Mouse (Mus musculus) testis, adult 2 months (tissue): ENCODE measurements around the gene Smg6.

Source experiments
- CTCF ChIP-seq: fragments of 200-500 bp; IDR thresholded peaks from 2 replicates; pipeline ENCODE4 v1.5.1; 2012; ENCODE audit warnings: low read depth, mild to moderate bottlenecking, inconsistent platforms, low read length, moderate library complexity; ENCODE audit not compliant: control insufficient read depth, insufficient read depth, insufficient replicate concordance
- POLR2A ChIP-seq: fragments of 200-500 bp; IDR thresholded peaks from 2 replicates; pipeline ENCODE4 v1.6.1; 2012; ENCODE audit warnings: low read depth, mild to moderate bottlenecking, inconsistent platforms, low read length, moderate library complexity; ENCODE audit not compliant: control insufficient read depth

- TF ChIP-seq CTCF (no peak), POLR2A (no peak)
Measured at GRCm38 (mm10) chr11:74982241-74982640, 56.6 kb downstream of the Smg6 start.
